Mouse (Mus musculus): ENCODE data around the gene Vps39.

Gene Vps39

GRCm38 (mm10) chr2:120352682-120353646, at the start of gene Vps39:
Vps39 (minus strand) TSS chr2:120353137.
- peak; percentile 93 to 94 for DNase-seq

- no peak for DNase-seq
Observed at GRCm38 (mm10) chr2:120397951-120398350, 45.0 kb upstream of the Vps39 start.

- no peak for DNase-seq
Observed at GRCm38 (mm10) chr2:120392406-120392805, 39.5 kb upstream of the Vps39 start.

GRCm38 (mm10) chr2:120390934-120391333, 38.0 kb upstream of the Vps39 start:
- DNase-seq, result no peak

GRCm38 (mm10) chr2:120389376-120389775, 36.4 kb upstream of the Vps39 start:
- no peak for DNase-seq

GRCm38 (mm10) chr2:120387291-120387690, 34.4 kb upstream of the Vps39 start:
- no peak for DNase-seq

GRCm38 (mm10) chr2:120386264-120386663, 33.3 kb upstream of the Vps39 start:
- DNase-seq, result no peak

GRCm38 (mm10) chr2:120373858-120374257, 20.9 kb upstream of the Vps39 start:
- no peak for DNase-seq

GRCm38 (mm10) chr2:120367416-120368207, 14.7 kb upstream of the Vps39 start:
- no peak for DNase-seq

- no peak for DNase-seq
Observed at GRCm38 (mm10) chr2:120366501-120366900, 13.6 kb upstream of the Vps39 start.

GRCm38 (mm10) chr2:120360425-120360824, 7.5 kb upstream of the Vps39 start:
- no peak for DNase-seq

GRCm38 (mm10) chr2:120351321-120351720, 1.6 kb downstream of the Vps39 start:
- DNase-seq, result no peak

GRCm38 (mm10) chr2:120348120-120348519, 4.8 kb downstream of the Vps39 start:
- peak; percentile 34 to 43 for DNase-seq

- no peak for DNase-seq
Observed at GRCm38 (mm10) chr2:120341741-120342140, 11.2 kb downstream of the Vps39 start.

- no peak for DNase-seq
Observed at GRCm38 (mm10) chr2:120337886-120338285, 15.1 kb downstream of the Vps39 start.

- no peak for DNase-seq
Observed at GRCm38 (mm10) chr2:120331575-120331974, 21.4 kb downstream of the Vps39 start.

GRCm38 (mm10) chr2:120315077-120315476, 37.9 kb downstream of the Vps39 start:
- DNase-seq, result no peak

- DNase-seq, result no peak
Observed at GRCm38 (mm10) chr2:120314487-120314886, 38.5 kb downstream of the Vps39 start.

GRCm38 (mm10) chr2:120313976-120314375, 39.0 kb downstream of the Vps39 start, which contains the start of gene Pla2g4f:
Pla2g4f (minus strand) TSS chr2:120314165.
- DNase-seq, result peak; percentile 54 to 77

- DNase-seq, result peak in 1 of 2 experiments; percentile 21
Observed at GRCm38 (mm10) chr2:120312276-120312825, 40.6 kb downstream of the Vps39 start.

- DNase-seq, result no peak
Observed at GRCm38 (mm10) chr2:120304113-120304512, 48.8 kb downstream of the Vps39 start.

GRCm38 (mm10) chr2:120301076-120301475, 51.9 kb downstream of the Vps39 start:
- no peak for DNase-seq

- DNase-seq, result no peak
Observed at GRCm38 (mm10) chr2:120299866-120300265, 53.1 kb downstream of the Vps39 start.

Data from lung, postnatal 4 days (tissue).